Mouse (Mus musculus): ENCODE measurements at regions not wholly inside any gene's neighbourhood (a gene's known extent, or its start where the extent isn't known, plus 50 kb on each side); places are given as distances from the start of the nearest gene placed in this dataset.

GRCm38 (mm10) chr4:48871105-48871504, 188.0 kb upstream of the Plppr1 start:
- DNase-seq = no peak

- no peak for DNase-seq
Measured at GRCm38 (mm10) chr4:48889074-48889592, 169.9 kb upstream of the Plppr1 start.

- no peak for DNase-seq
Measured at GRCm38 (mm10) chr4:48904551-48904950, 154.5 kb upstream of the Plppr1 start.

GRCm38 (mm10) chr4:48905196-48905867, 153.7 kb upstream of the Plppr1 start:
- no peak for DNase-seq

- DNase-seq = peak; percentile 25 to 35
Measured at GRCm38 (mm10) chr4:48909161-48909560, 149.9 kb upstream of the Plppr1 start.

GRCm38 (mm10) chr4:48913301-48913700, 145.8 kb upstream of the Plppr1 start:
- no peak for DNase-seq

- DNase-seq = no peak
Measured at GRCm38 (mm10) chr4:48924576-48925459, 134.3 kb upstream of the Plppr1 start.

- DNase-seq = no peak
Measured at GRCm38 (mm10) chr4:48938420-48938819, 120.7 kb upstream of the Plppr1 start.

- DNase-seq = no peak
Measured at GRCm38 (mm10) chr4:48938892-48939291, 120.2 kb upstream of the Plppr1 start.

- DNase-seq = no peak
Measured at GRCm38 (mm10) chr4:48945266-48945818, 113.7 kb upstream of the Plppr1 start.

GRCm38 (mm10) chr4:48952965-48953364, 106.1 kb upstream of the Plppr1 start:
- DNase-seq = no peak

GRCm38 (mm10) chr4:48975810-48976209, 83.3 kb upstream of the Plppr1 start:
- DNase-seq = no peak

- DNase-seq = peak in 1 of 2 experiments; percentile 9
Measured at GRCm38 (mm10) chr4:48992021-48992420, 67.1 kb upstream of the Plppr1 start.

All from adrenal gland, postnatal 36 days (tissue).